Mouse (Mus musculus) large intestine, adult 2 months (tissue): ENCODE data around the gene Nsmce1. TPM values are rescaled to one million over a fixed set of nuclear protein-coding genes. Genes with fewer than 3 reads are reported as not detected.

Source experiments
- DNase-seq: peaks from one replicate; pipeline ENCODE4 v3.0.0-alpha.2; 2012; ENCODE audit warnings: low read depth, low spot score
- WGBS: fragments of 180-500 bp; shearing (Covaris S2); methylation state at CpG from one replicate; pipeline ENCODE4 v1.1.7; 2018; 5-methylcytosine and 5-hydroxymethylcytosine counted together
- polyA plus RNA-seq: library from polyadenylated mRNA; depleted of rRNA; stranded (reverse); fragments of >200 nt; gene quantifications from 2 replicates; pipeline ENCODE4 v1.2.3, GENCODE M21; 2012

The Nsmce1 gene
- polyA plus RNA-seq, 1 experiment = 49.9 TPM

GRCm38 (mm10) chr7:125495864-125496440, 4.6 kb upstream of the Nsmce1 start:
- no peak for DNase-seq
- 74% methylated on average over 6 of the region's 6 CpGs for WGBS

DNA sequence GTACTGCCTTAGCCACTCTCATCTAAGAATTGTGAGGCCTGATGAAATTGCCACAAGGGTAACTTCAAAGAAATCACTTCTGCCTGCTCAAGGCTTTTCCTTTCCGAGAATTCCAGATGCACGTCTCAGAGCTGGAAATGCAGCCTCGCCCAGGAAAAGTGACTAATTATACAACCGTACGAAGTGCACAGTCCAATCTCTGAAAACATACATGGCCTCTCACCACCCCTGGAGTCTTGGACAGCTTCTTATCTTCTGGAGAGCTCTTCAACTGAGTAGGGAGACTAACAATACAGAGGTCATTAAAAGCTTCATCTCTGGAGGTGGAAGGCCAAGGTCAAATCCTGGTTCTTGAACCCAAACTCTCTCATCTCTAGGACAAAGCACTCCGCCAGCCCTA, 1.2 kb upstream of the Nsmce1 start:
- DNase-seq = no peak
- WGBS = 33% methylated on average over 6 of the region's 6 CpGs

DNA sequence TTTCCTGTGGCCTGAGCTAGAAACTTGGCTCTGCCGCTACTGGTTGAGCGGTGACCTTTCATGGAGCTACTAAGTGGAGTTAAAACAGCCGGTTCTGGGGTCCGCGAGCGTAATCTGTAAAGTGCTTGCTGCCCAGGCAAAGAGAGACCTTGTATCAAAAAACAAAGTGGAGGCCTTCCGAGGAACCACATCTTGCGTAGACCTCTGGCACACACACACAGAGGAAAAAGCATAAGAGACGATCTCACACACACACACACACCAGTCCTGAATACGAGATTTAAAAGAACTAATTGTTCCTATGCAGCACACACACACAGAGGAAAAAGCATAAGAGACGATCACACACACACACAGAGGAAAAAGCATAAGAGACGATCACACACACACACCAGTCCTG, 364 bp upstream of the Nsmce1 start:
- no peak for DNase-seq
- 13% methylated on average over 12 of the region's 12 CpGs for WGBS

GRCm38 (mm10) chr7:125489636-125490035, 1.8 kb downstream of the Nsmce1 start:
- no peak for DNase-seq
- 66% methylated on average over 2 of the region's 2 CpGs for WGBS

DNA sequence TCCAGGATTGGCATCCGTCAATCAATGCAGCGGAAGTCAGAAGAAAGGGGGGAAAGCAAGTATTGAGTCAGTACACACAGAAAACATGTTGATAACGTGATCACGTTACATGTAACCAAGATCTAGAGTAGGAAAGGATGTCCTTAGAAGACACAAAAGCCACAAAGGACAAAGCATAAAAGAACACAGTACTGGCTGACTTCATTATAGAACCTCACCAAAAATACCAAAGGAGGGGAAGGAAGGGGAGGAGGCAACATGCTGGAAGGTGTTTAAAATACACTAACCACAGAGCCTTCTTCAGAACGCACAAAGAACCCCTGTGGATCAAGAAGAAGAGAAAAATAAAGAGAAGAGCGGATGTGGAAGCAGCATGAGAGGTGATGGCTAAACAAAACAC, 2.7 kb downstream of the Nsmce1 start:
- DNase-seq = no peak

GRCm38 (mm10) chr7:125487126-125487525, 4.3 kb downstream of the Nsmce1 start:
- no peak for DNase-seq
- 31% methylated on average over 10 of the region's 10 CpGs for WGBS

More for the DNA sequence above, 2.7 kb downstream of the Nsmce1 start:
- WGBS = 90% methylated on average over 6 of the region's 6 CpGs

DNA sequence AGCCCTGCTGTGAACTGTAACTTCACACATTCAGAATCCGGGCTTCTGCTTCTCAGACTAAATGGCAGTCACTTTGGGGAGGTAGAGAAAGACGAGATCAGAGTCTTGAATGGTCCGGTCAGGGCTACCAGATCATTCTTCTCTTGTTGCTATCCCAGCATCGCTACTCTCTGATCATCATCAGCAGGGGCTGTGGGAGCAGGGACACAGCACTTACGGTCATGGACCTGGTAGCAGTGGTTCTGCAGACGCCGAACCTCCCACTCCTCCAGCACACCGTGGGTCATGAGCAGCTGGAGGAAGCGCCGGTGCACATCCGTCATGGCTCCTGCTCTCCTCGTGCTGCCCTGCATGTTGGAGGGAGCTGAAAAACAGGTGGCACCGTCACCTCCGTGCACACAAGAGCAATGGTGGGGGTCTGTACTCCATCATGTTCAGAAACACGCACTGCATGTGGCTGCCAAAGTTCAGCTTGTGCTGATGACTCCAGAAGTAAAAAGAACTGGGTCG, 5.2 kb downstream of the Nsmce1 start:
- DNase-seq = no peak
- 94% methylated on average over 16 of the region's 16 CpGs for WGBS

GRCm38 (mm10) chr7:125484791-125485190, 6.6 kb downstream of the Nsmce1 start:
- WGBS = 92% methylated on average over 7 of the region's 7 CpGs
- no peak for DNase-seq

DNA sequence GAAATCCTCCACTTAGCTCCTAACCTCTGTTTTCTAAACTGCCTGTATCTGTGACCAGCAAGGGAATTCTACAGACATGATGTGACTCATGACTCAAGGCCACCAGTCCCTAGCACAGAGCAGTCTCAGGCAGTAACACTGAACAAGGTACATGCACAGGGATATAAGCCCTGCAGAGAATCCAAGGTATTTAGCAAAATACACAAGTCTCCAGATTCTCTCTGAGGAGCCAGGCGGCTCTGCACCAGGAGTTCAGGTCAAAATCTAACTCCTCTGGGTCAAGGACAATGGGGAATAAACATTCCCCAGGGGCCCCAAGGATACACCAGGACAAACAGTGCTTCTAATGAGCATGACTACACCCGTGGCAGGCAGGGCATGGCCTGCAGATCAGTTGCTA, 8.5 kb downstream of the Nsmce1 start:
- 63% methylated on average over 2 of the region's 2 CpGs for WGBS
- no peak for DNase-seq

GRCm38 (mm10) chr7:125482339-125482738, 9.1 kb downstream of the Nsmce1 start:
- 73% methylated on average over 3 of the region's 3 CpGs for whole genome bisulfite sequencing
- no peak for DNase-seq

DNA sequence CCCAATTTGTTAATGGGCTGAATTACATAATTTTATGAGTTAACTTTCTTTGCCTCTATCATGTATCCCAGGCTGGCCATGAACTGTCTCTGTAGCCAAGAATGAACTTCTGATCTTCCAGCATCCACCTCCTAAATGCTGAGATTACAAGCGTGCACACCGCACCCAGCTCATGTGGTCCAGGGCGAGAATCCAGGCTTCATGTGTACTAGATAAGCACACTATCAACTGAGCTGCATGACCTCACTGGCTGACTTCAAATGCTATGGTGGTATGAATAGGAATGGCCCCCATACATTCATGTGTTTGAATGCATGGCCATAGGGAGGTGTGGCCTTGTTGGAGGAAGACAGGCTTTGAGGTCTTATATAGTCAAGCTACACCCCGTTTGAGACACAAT, 10.9 kb downstream of the Nsmce1 start:
- no peak for DNase-seq
- WGBS = 90% methylated on average over 4 of the region's 4 CpGs

- 68% methylated on average over 7 of the region's 7 CpGs for WGBS
- DNase-seq = no peak
These were observed 12.9 kb downstream of the Nsmce1 start for GRCm38 (mm10) chr7:125478391-125478984.

- WGBS = 70% methylated on average over 11 of the region's 11 CpGs
- DNase-seq = no peak
These were observed 15.7 kb downstream of the Nsmce1 start for GRCm38 (mm10) chr7:125475601-125476251.

GRCm38 (mm10) chr7:125474535-125474934, 16.9 kb downstream of the Nsmce1 start:
- DNase-seq = no peak
- WGBS = 88% methylated on average over 4 of the region's 4 CpGs

GRCm38 (mm10) chr7:125471991-125472741, 19.2 kb downstream of the Nsmce1 start:
- DNase-seq = no peak

DNA sequence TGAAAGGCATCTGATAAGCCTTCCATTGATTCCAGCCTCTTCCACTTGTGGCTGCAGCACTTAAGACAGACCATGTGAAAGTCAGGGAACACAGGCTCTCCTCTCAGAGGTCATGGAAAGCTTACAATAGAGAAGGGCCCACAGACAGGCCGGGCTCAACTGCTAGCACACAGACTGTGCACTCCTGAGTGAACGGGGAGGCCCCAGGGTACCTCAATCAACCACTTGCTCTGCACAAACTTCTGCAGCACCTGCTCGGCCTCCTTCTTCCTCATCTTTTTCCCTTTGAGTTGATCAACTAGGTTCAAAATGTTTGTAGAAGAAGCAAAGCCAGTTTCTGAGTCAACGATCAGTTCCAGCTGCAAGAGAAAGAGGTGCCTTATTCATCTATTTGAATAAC, 20.5 kb downstream of the Nsmce1 start:
- no peak for DNase-seq
- 92% methylated on average over 4 of the region's 4 CpGs for WGBS

More at GRCm38 (mm10) chr7:125471991-125472741, 19.2 kb downstream of the Nsmce1 start:
- 20% methylated on average over 13 of the region's 13 CpGs for WGBS

- DNase-seq = no peak
- 38% methylated on average over 5 of the region's 5 CpGs for WGBS
These were observed 21.5 kb downstream of the Nsmce1 start for GRCm38 (mm10) chr7:125469937-125470336.

- DNase-seq = no peak
- WGBS = 80% methylated on average over 2 of the region's 2 CpGs
These were observed 29.2 kb downstream of the Nsmce1 start for GRCm38 (mm10) chr7:125462200-125462599.

GRCm38 (mm10) chr7:125453671-125454070, 37.7 kb downstream of the Nsmce1 start:
- WGBS = 96% methylated on average over 4 of the region's 4 CpGs
- no peak for DNase-seq

- no peak for DNase-seq
- WGBS = 72% methylated on average over 2 of the region's 2 CpGs
These were observed 40.3 kb downstream of the Nsmce1 start for GRCm38 (mm10) chr7:125451078-125451477.
